Mouse (Mus musculus) fibroblast of lung, adult 2 months (primary cell): ENCODE measurements around the gene Ston2.

Source experiments
- DNase-seq: peaks from one replicate; pipeline ENCODE4 v3.0.0-alpha.2; 2011; ENCODE audit warnings: low read depth

The Ston2 gene

GRCm38 (mm10) chr12:91702829-91703228, 85.4 kb downstream of the Ston2 start:
- no peak for DNase-seq

GRCm38 (mm10) chr12:91699451-91700141, 88.6 kb downstream of the Ston2 start:
- no peak for DNase-seq

- DNase-seq: no peak
Measured at GRCm38 (mm10) chr12:91696231-91696630, 92.0 kb downstream of the Ston2 start.

GRCm38 (mm10) chr12:91695761-91696160, 92.4 kb downstream of the Ston2 start:
- DNase-seq: no peak

GRCm38 (mm10) chr12:91694748-91695147, 93.4 kb downstream of the Ston2 start:
- no peak for DNase-seq

- DNase-seq: no peak
Measured at GRCm38 (mm10) chr12:91693566-91693965, 94.6 kb downstream of the Ston2 start.

- DNase-seq: no peak
Measured at GRCm38 (mm10) chr12:91692991-91693390, 95.2 kb downstream of the Ston2 start.

- DNase-seq: no peak
Measured at GRCm38 (mm10) chr12:91685674-91686290, 102.4 kb downstream of the Ston2 start.

- no peak for DNase-seq
Measured at GRCm38 (mm10) chr12:91684840-91685415, 103.3 kb downstream of the Ston2 start.

- DNase-seq: peak; percentile 73
Measured at GRCm38 (mm10) chr12:91684101-91684839, 103.9 kb downstream of the Ston2 start.

- no peak for DNase-seq
Measured at GRCm38 (mm10) chr12:91683549-91684100, 104.6 kb downstream of the Ston2 start.

GRCm38 (mm10) chr12:91683096-91683495, 105.1 kb downstream of the Ston2 start:
- no peak for DNase-seq

GRCm38 (mm10) chr12:91679320-91680064, 108.7 kb downstream of the Ston2 start:
- DNase-seq: no peak

GRCm38 (mm10) chr12:91675937-91676336, 112.2 kb downstream of the Ston2 start:
- no peak for DNase-seq

GRCm38 (mm10) chr12:91673141-91673540, 115.0 kb downstream of the Ston2 start:
- no peak for DNase-seq

- no peak for DNase-seq
Measured at GRCm38 (mm10) chr12:91672528-91672927, 115.7 kb downstream of the Ston2 start.

GRCm38 (mm10) chr12:91668529-91669245, 119.5 kb downstream of the Ston2 start:
- DNase-seq: no peak

- no peak for DNase-seq
Measured at GRCm38 (mm10) chr12:91667741-91668140, 120.4 kb downstream of the Ston2 start.

GRCm38 (mm10) chr12:91666607-91667006, 121.6 kb downstream of the Ston2 start:
- DNase-seq: no peak

- DNase-seq: no peak
Measured at GRCm38 (mm10) chr12:91665431-91665830, 122.8 kb downstream of the Ston2 start.

GRCm38 (mm10) chr12:91663260-91663659, 124.9 kb downstream of the Ston2 start:
- DNase-seq: no peak
